Mouse (Mus musculus): Measurements from ENCODE around the gene Lmtk2.

GRCm38 (mm10) chr5:144149530-144149929 is 49.3 kb downstream of the Lmtk2 start:
- TF ChIP-seq POLR2A (IDR thresholded peaks at IDR 0.05; ENCODE audit: extremely low read depth, insufficient read depth, low read length), result no peak
- TF ChIP-seq CTCF (IDR thresholded peaks at IDR 0.05; ENCODE audit: low read depth, low read length), result no peak
